Mouse (Mus musculus): ENCODE measurements at regions not wholly inside any gene's neighbourhood (a gene's known extent, or its start where the extent isn't known, plus 50 kb on each side); places are given as distances from the start of the nearest gene placed in this dataset.

GRCm38 (mm10) chr13:101855141-101855540 lies 87.1 kb upstream of the Pik3r1 start:
- ATAC-seq (ENCODE audit: insufficient number of reproducible peaks, low FRiP score, low TSS enrichment, low read depth): no peak
- no peaks in the 10 kb centered on the region for H3K9me3 ChIP-seq
- H3K36me3 ChIP-seq: no peaks in the 10 kb centered on the region
- H3K4me3 ChIP-seq: no peak overlapping the region
- H3K27ac ChIP-seq: no peak overlapping the region
- WGBS: 72% methylated on average over 9 of the region's 9 CpGs
- no peaks in the 10 kb centered on the region for H3K4me1 ChIP-seq
- no peaks in the 10 kb centered on the region for H3K27me3 ChIP-seq
- no peak overlapping the region for H3K9ac ChIP-seq
- H3K4me2 ChIP-seq: no peak overlapping the region

GRCm38 (mm10) chr13:101860704-101861103 lies 92.7 kb upstream of the Pik3r1 start:
- Histone ChIP-seq H3K4me3 (no peak overlapping the region), H3K27ac (no peak overlapping the region), H3K9ac (no peak overlapping the region), H3K36me3 (no peaks in the 10 kb centered on the region), H3K4me2 (no peak overlapping the region), H3K9me3 (no peaks in the 10 kb centered on the region), H3K27me3 (no peaks in the 10 kb centered on the region), H3K4me1 (no peaks in the 10 kb centered on the region)
- 76% methylated on average over 4 of the region's 4 CpGs for WGBS
- ATAC-seq (ENCODE audit: insufficient number of reproducible peaks, low FRiP score, low TSS enrichment, low read depth): no peak

- no peaks in the 10 kb centered on the region for H3K27me3 ChIP-seq
- no peaks in the 10 kb centered on the region for H3K9me3 ChIP-seq
- no peak for ATAC-seq (ENCODE audit: insufficient number of reproducible peaks, low FRiP score, low TSS enrichment, low read depth)
- no peak overlapping the region for H3K4me2 ChIP-seq
- WGBS: 73% methylated on average over 13 of the region's 13 CpGs
- no peak overlapping the region for H3K9ac ChIP-seq
- H3K4me3 ChIP-seq: no peak overlapping the region
- no peak overlapping the region for H3K27ac ChIP-seq
- H3K36me3 ChIP-seq: no peaks in the 10 kb centered on the region
- H3K4me1 ChIP-seq: no peaks in the 10 kb centered on the region
These were observed 94.0 kb upstream of the Pik3r1 start for GRCm38 (mm10) chr13:101862011-101862410.

GRCm38 (mm10) chr13:101863015-101863414 lies 95.0 kb upstream of the Pik3r1 start:
- Histone ChIP-seq H3K9ac (no peak overlapping the region), H3K36me3 (no peaks in the 10 kb centered on the region), H3K27ac (no peak overlapping the region), H3K4me1 (no peaks in the 10 kb centered on the region), H3K4me3 (no peak overlapping the region), H3K4me2 (no peak overlapping the region), H3K9me3 (no peaks in the 10 kb centered on the region), H3K27me3 (no peaks in the 10 kb centered on the region)
- WGBS: 80% methylated on average over 7 of the region's 7 CpGs
- no peak for ATAC-seq (ENCODE audit: insufficient number of reproducible peaks, low FRiP score, low TSS enrichment, low read depth)

- H3K27me3 ChIP-seq: no peaks in the 10 kb centered on the region
- no peak overlapping the region for H3K4me3 ChIP-seq
- H3K27ac ChIP-seq: no peak overlapping the region
- H3K9me3 ChIP-seq: no peaks in the 10 kb centered on the region
- H3K4me2 ChIP-seq: no peak overlapping the region
- no peaks in the 10 kb centered on the region for H3K36me3 ChIP-seq
- H3K4me1 ChIP-seq: no peaks in the 10 kb centered on the region
- no peak for ATAC-seq (ENCODE audit: insufficient number of reproducible peaks, low FRiP score, low TSS enrichment, low read depth)
- 77% methylated on average over 2 of the region's 2 CpGs for WGBS
- H3K9ac ChIP-seq: no peak overlapping the region
These were observed 95.6 kb upstream of the Pik3r1 start for GRCm38 (mm10) chr13:101863602-101864001.

- H3K9me3 ChIP-seq: no peaks in the 10 kb centered on the region
- ATAC-seq (ENCODE audit: insufficient number of reproducible peaks, low FRiP score, low TSS enrichment, low read depth): no peak
- no peak overlapping the region for H3K4me2 ChIP-seq
- no peak overlapping the region for H3K4me3 ChIP-seq
- no peaks in the 10 kb centered on the region for H3K4me1 ChIP-seq
- H3K36me3 ChIP-seq: no peaks in the 10 kb centered on the region
- WGBS: 13% methylated on average over 4 of the region's 4 CpGs
- no peaks in the 10 kb centered on the region for H3K27me3 ChIP-seq
- no peak overlapping the region for H3K27ac ChIP-seq
- no peak overlapping the region for H3K9ac ChIP-seq
These were observed 98.8 kb upstream of the Pik3r1 start for GRCm38 (mm10) chr13:101866843-101867242.

GRCm38 (mm10) chr13:101874761-101875160 lies 106.7 kb upstream of the Pik3r1 start:
- Histone ChIP-seq H3K9me3 (no peaks in the 10 kb centered on the region), H3K36me3 (no peaks in the 10 kb centered on the region), H3K9ac (no peak overlapping the region), H3K27ac (no peak overlapping the region), H3K4me2 (no peak overlapping the region), H3K27me3 (no peaks in the 10 kb centered on the region), H3K4me1 (no peaks in the 10 kb centered on the region), H3K4me3 (no peak overlapping the region)
- no peak for ATAC-seq (ENCODE audit: insufficient number of reproducible peaks, low FRiP score, low TSS enrichment, low read depth)
- WGBS: 91% methylated on average over 4 of the region's 4 CpGs

- Histone ChIP-seq H3K27me3 (no peaks in the 10 kb centered on the region), H3K4me1 (no peaks in the 10 kb centered on the region), H3K27ac (no peak overlapping the region), H3K9me3 (no peaks in the 10 kb centered on the region), H3K9ac (no peak overlapping the region), H3K4me3 (no peak overlapping the region), H3K4me2 (no peak overlapping the region), H3K36me3 (no peaks in the 10 kb centered on the region)
- no peak for ATAC-seq (ENCODE audit: insufficient number of reproducible peaks, low FRiP score, low TSS enrichment, low read depth)
- 89% methylated on average over 2 of the region's 2 CpGs for WGBS
These were observed 108.1 kb upstream of the Pik3r1 start for GRCm38 (mm10) chr13:101876069-101876468.

GRCm38 (mm10) chr13:101876601-101877000 lies 108.6 kb upstream of the Pik3r1 start:
- Histone ChIP-seq H3K4me3 (no peak overlapping the region), H3K9me3 (no peaks in the 10 kb centered on the region), H3K27me3 (no peaks in the 10 kb centered on the region), H3K27ac (no peak overlapping the region), H3K36me3 (no peaks in the 10 kb centered on the region), H3K9ac (no peak overlapping the region), H3K4me2 (no peak overlapping the region), H3K4me1 (no peaks in the 10 kb centered on the region)
- WGBS: 78% methylated on average over 3 of the region's 3 CpGs
- no peak for ATAC-seq (ENCODE audit: insufficient number of reproducible peaks, low FRiP score, low TSS enrichment, low read depth)

GRCm38 (mm10) chr13:101878168-101878567 lies 110.2 kb upstream of the Pik3r1 start:
- Histone ChIP-seq H3K9me3 (no peaks in the 10 kb centered on the region), H3K27ac (no peak overlapping the region), H3K4me3 (no peak overlapping the region), H3K27me3 (no peaks in the 10 kb centered on the region), H3K4me1 (no peaks in the 10 kb centered on the region), H3K9ac (no peak overlapping the region), H3K36me3 (no peaks in the 10 kb centered on the region), H3K4me2 (no peak overlapping the region)
- no peak for ATAC-seq (ENCODE audit: insufficient number of reproducible peaks, low FRiP score, low TSS enrichment, low read depth)

- H3K36me3 ChIP-seq: no peaks in the 10 kb centered on the region
- no peak overlapping the region for H3K27ac ChIP-seq
- no peak for ATAC-seq (ENCODE audit: insufficient number of reproducible peaks, low FRiP score, low TSS enrichment, low read depth)
- 64% methylated on average over 8 of the region's 8 CpGs for WGBS
- no peaks in the 10 kb centered on the region for H3K27me3 ChIP-seq
- H3K4me1 ChIP-seq: no peaks in the 10 kb centered on the region
- no peak overlapping the region for H3K9ac ChIP-seq
- H3K4me2 ChIP-seq: no peak overlapping the region
- H3K9me3 ChIP-seq: no peaks in the 10 kb centered on the region
- no peak overlapping the region for H3K4me3 ChIP-seq
These were observed 111.6 kb upstream of the Pik3r1 start for GRCm38 (mm10) chr13:101879561-101880081.

- no peaks in the 10 kb centered on the region for H3K27me3 ChIP-seq
- no peaks in the 10 kb centered on the region for H3K4me1 ChIP-seq
- no peak overlapping the region for H3K4me3 ChIP-seq
- no peaks in the 10 kb centered on the region for H3K36me3 ChIP-seq
- no peaks in the 10 kb centered on the region for H3K9me3 ChIP-seq
- ATAC-seq (ENCODE audit: insufficient number of reproducible peaks, low FRiP score, low TSS enrichment, low read depth): no peak
- H3K27ac ChIP-seq: no peak overlapping the region
- no peak overlapping the region for H3K4me2 ChIP-seq
- no peak overlapping the region for H3K9ac ChIP-seq
These were observed 115.2 kb upstream of the Pik3r1 start for GRCm38 (mm10) chr13:101883177-101883576.

GRCm38 (mm10) chr13:101884752-101885151 lies 116.7 kb upstream of the Pik3r1 start:
- Histone ChIP-seq H3K36me3 (no peaks in the 10 kb centered on the region), H3K4me1 (no peaks in the 10 kb centered on the region), H3K27ac (no peak overlapping the region), H3K27me3 (no peaks in the 10 kb centered on the region), H3K4me2 (no peak overlapping the region), H3K9me3 (no peaks in the 10 kb centered on the region), H3K9ac (no peak overlapping the region), H3K4me3 (no peak overlapping the region)
- 62% methylated on average over 3 of the region's 3 CpGs for WGBS
- no peak for ATAC-seq (ENCODE audit: insufficient number of reproducible peaks, low FRiP score, low TSS enrichment, low read depth)
